Mouse (Mus musculus): ENCODE measurements around the gene Polr2a. TPM values are rescaled to one million over a fixed set of nuclear protein-coding genes. Genes with fewer than 3 reads are reported as not detected.
"Not testable (repeated sequence)": the region's sequence is repeated elsewhere in the genome, so short reads cannot be mapped to it uniquely, and the experiment has no call there.

Gene Polr2a
- total and polyA plus RNA-seq, 2 experiments from 2014 or later = 6.6 to 13.4 TPM

DNA sequence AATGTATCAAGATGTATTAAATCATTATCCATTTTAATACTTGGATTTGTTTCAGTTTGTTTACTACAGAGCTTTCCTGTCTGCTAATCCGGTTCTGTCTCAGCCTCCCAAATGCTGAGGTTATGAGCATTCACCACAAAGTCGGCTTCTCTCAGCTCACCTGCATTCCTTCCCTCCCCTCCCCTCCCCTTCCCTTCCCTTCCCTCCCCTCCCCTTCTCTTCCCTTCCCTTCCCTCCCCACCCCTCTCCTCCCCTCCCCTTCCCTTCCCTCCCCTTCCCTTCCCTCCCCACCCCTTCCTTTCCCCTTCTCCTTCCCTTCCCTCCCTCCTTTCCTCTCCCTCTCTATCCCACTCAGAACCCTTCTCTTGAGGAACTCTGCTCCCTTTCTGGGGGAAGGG is 53.8 kb downstream of the Polr2a start:
- DNase-seq (ENCODE audit: low spot score) (no peak), ATAC-seq (ENCODE audit: insufficient read depth, low read depth) (no peak)
- 36% methylated on average over 2 of the region's 2 CpGs for WGBS
- H3K4me3 ChIP-seq (ENCODE audit: low read depth, low read length) = no peak overlapping the region
- H3K4me1 ChIP-seq (ENCODE audit: control insufficient read depth, insufficient read depth) = peaks cover 13% of the 10 kb centered on the region; the same call in 1 of the 2 replicates
- H3K9ac ChIP-seq (replicated peaks; ENCODE audit: low read depth, low read length) = no peak overlapping the region
- TF ChIP-seq EP300 (IDR thresholded peaks at IDR 0.05; ENCODE audit: low read depth) (no peak), CTCF (IDR thresholded peaks at IDR 0.05; ENCODE audit: low read depth) (no peak)
- H3K4me2 ChIP-seq (ENCODE audit: low read depth, low read length) = no peak overlapping the region
- no peaks in the 10 kb centered on the region for H3K36me3 ChIP-seq (replicated peaks; ENCODE audit: control insufficient read depth, insufficient read depth, low read length)
- no peaks in the 10 kb centered on the region for H3K27me3 ChIP-seq (ENCODE audit: control insufficient read depth, insufficient read depth, low read length)
- H3K27ac ChIP-seq (ENCODE audit: low read depth) = no peak overlapping the region
- H3K9me3 ChIP-seq (replicated peaks; ENCODE audit: control insufficient read depth, low read length) = no peaks in the 10 kb centered on the region

DNA sequence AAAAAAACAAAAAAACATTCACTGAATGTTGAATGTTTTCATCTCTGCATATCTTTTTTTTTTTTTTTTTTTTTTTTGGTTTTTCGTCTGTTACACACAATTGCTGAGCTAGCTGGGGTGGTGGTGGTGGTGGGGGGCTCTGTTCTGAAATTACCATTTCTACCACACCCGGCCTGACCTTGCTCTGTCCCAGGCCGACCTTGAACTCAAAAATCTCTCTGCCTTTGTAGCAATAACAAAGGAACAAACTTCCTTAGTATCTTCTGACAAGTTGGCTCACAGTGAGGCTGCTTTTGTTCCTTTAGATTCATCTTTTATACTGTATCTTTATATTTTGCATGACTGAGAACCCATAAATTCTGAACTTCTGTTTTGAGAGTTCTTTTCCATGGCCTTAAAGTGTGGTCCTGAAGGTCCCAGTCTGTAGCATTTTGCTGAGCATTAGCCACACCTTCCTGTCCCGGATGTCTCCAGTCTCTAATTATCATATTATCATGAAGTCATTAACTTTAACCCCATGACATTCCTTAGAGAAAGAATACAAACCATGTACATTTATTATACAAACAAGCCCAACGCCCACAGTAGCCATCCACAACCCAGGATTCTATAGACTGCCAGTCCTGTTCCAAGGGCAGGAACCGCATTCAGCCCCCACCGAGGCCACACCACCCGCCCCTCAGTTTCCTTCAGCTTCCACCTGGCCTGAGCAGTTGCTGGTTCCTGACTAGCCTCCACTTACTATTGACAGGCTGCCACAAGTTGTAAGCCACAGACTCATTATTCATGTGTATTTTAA is 54.4 kb downstream of the Polr2a start:
- Histone ChIP-seq H3K4me2 (ENCODE audit: low read depth, low read length) (no peak overlapping the region), H3K4me1 (ENCODE audit: control insufficient read depth, insufficient read depth) (peaks cover 15% of the 10 kb centered on the region; the same call in 1 of the 2 replicates), H3K27ac (ENCODE audit: low read depth) (no peak overlapping the region), H3K27me3 (ENCODE audit: control insufficient read depth, insufficient read depth, low read length) (no peaks in the 10 kb centered on the region), H3K4me3 (ENCODE audit: low read depth, low read length) (no peak overlapping the region), H3K9me3 (replicated peaks; ENCODE audit: control insufficient read depth, low read length) (no peaks in the 10 kb centered on the region), H3K9ac (replicated peaks; ENCODE audit: low read depth, low read length) (no peak overlapping the region), H3K36me3 (replicated peaks; ENCODE audit: control insufficient read depth, insufficient read depth, low read length) (no peaks in the 10 kb centered on the region)
- DNase-seq (ENCODE audit: low spot score) = no peak
- WGBS = 56% methylated on average over 8 of the region's 8 CpGs
- no peak for TF ChIP-seq CTCF (IDR thresholded peaks at IDR 0.05; ENCODE audit: low read depth)
- ATAC-seq (ENCODE audit: insufficient read depth, low read depth) = no peak

DNA sequence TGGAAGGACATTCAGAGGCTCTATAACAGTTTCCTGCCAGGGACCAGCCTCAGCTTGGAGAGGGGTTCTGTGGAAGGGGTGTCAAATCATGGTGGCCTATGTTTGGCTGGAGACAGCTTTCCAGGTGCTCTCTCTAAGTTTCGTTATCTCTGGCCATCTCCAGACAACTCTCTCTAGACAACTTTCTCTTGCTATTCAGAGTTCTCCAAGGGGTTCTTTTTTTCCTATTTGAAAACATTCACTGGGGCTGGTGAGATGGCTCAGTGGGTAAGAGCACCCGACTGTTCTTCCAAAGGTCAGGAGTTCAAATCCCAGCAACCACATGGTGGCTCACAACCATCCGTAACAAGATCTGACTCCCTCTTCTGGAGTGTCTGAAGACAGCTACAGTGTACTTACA is 55.1 kb downstream of the Polr2a start:
- not testable (repeated sequence) for H3K27me3 ChIP-seq (ENCODE audit: control insufficient read depth, insufficient read depth, low read length); H3K9me3 ChIP-seq (replicated peaks; ENCODE audit: control insufficient read depth, low read length); H3K36me3 ChIP-seq (replicated peaks; ENCODE audit: control insufficient read depth, insufficient read depth, low read length); H3K4me2 ChIP-seq (ENCODE audit: low read depth, low read length); DNase-seq (ENCODE audit: low spot score); H3K4me3 ChIP-seq (ENCODE audit: low read depth, low read length); ATAC-seq (ENCODE audit: insufficient read depth, low read depth); H3K9ac ChIP-seq (replicated peaks; ENCODE audit: low read depth, low read length); H3K27ac ChIP-seq (ENCODE audit: low read depth)
- WGBS = 91% methylated on average over 2 of the region's 3 CpGs
- peaks cover 15% of the 10 kb centered on the region; the same call in 1 of the 2 replicates for H3K4me1 ChIP-seq (ENCODE audit: control insufficient read depth, insufficient read depth)

DNA sequence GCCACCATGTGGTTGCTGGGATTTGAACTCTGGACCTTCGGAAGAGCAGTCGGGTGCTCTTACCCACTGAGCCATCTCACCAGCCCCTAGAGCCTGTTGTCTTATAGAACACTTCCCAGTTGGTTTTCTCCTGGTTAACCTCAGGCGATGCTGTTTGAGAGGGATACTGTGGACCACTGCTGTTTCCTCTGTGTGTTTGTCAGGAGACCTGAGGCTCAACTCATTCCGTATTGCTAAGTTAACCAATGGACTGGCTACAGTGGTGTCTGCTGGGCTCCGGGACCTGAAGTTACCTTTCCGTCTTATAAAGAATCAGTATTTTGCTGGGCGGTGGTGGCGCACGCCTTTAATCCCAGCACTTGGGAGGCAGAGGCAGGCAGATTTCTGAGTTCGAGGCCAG is 55.6 kb downstream of the Polr2a start:
- peaks cover 15% of the 10 kb centered on the region; the same call in 1 of the 2 replicates for H3K4me1 ChIP-seq (ENCODE audit: control insufficient read depth, insufficient read depth)
- not testable (repeated sequence) for DNase-seq (ENCODE audit: low spot score); ATAC-seq (ENCODE audit: insufficient read depth, low read depth); H3K9me3 ChIP-seq (replicated peaks; ENCODE audit: control insufficient read depth, low read length); H3K4me3 ChIP-seq (ENCODE audit: low read depth, low read length); H3K27ac ChIP-seq (ENCODE audit: low read depth); H3K27me3 ChIP-seq (ENCODE audit: control insufficient read depth, insufficient read depth, low read length); H3K4me2 ChIP-seq (ENCODE audit: low read depth, low read length); H3K36me3 ChIP-seq (replicated peaks; ENCODE audit: control insufficient read depth, insufficient read depth, low read length); H3K9ac ChIP-seq (replicated peaks; ENCODE audit: low read depth, low read length)
- 95% methylated on average over 9 of the region's 10 CpGs for WGBS

DNA sequence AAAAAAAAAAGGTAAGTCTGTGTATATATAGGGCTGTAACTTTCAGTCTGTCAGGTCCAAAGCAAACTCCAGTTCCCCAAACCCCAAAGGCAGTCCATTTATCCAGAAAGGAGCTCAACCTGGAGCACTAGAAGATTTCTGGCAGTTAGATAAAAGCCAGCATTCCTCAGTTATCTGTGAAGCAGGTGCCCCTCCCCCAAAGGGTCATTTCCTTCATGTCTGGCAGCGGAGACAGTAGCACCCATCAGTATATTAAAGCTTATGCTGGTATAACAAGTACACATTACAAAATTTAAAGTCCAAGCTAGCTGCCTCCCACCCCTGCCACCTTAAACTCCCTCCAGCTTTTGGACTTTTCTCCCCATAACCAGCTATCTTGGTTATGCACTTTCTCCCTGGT is 58.8 kb downstream of the Polr2a start:
- ATAC-seq (ENCODE audit: insufficient read depth, low read depth) (no peak), DNase-seq (ENCODE audit: low spot score) (no peak)
- Histone ChIP-seq H3K36me3 (replicated peaks; ENCODE audit: control insufficient read depth, insufficient read depth, low read length) (no peaks in the 10 kb centered on the region), H3K27ac (ENCODE audit: low read depth) (no peak overlapping the region), H3K4me1 (ENCODE audit: control insufficient read depth, insufficient read depth) (peaks cover 9% of the 10 kb centered on the region; the same call in 1 of the 2 replicates), H3K4me3 (ENCODE audit: low read depth, low read length) (no peak overlapping the region), H3K9me3 (replicated peaks; ENCODE audit: control insufficient read depth, low read length) (no peaks in the 10 kb centered on the region), H3K4me2 (ENCODE audit: low read depth, low read length) (no peak overlapping the region), H3K9ac (replicated peaks; ENCODE audit: low read depth, low read length) (no peak overlapping the region), H3K27me3 (ENCODE audit: control insufficient read depth, insufficient read depth, low read length) (no peaks in the 10 kb centered on the region)
- WGBS = 3% methylated on average over 1 of the region's 1 CpGs
- TF ChIP-seq CTCF (IDR thresholded peaks at IDR 0.05; ENCODE audit: low read depth) (no peak), EP300 (IDR thresholded peaks at IDR 0.05; ENCODE audit: low read depth) (no peak)

DNA sequence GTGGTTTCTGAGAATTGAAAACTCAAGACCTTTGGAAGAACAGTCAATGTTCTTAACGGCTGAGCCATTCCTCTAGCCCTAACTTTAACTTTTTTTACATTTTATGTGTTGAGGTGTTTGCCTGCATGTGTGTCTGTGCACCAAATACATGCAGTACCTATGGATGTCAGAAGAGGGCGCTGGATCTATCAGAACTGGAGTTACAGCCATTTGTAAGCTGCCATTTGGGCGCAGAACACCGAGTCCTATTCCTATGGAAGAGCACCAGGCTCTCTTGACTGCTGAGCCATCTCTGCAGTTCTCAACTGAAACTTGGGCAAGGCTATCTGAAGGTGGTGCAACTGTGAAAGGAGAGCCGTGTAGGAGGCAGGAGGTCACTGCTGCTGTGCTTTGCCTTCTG is 59.9 kb downstream of the Polr2a start:
- H3K4me3 ChIP-seq (ENCODE audit: low read depth, low read length) = no peak overlapping the region
- ATAC-seq (ENCODE audit: insufficient read depth, low read depth) = no peak
- H3K9ac ChIP-seq (replicated peaks; ENCODE audit: low read depth, low read length) = no peak overlapping the region
- H3K27ac ChIP-seq (ENCODE audit: low read depth) = no peak overlapping the region
- H3K4me1 ChIP-seq (ENCODE audit: control insufficient read depth, insufficient read depth) = peaks cover 9% of the 10 kb centered on the region; the same call in 1 of the 2 replicates
- H3K36me3 ChIP-seq (replicated peaks; ENCODE audit: control insufficient read depth, insufficient read depth, low read length) = no peaks in the 10 kb centered on the region
- no peak for DNase-seq (ENCODE audit: low spot score)
- no peaks in the 10 kb centered on the region for H3K27me3 ChIP-seq (ENCODE audit: control insufficient read depth, insufficient read depth, low read length)
- no peaks in the 10 kb centered on the region for H3K9me3 ChIP-seq (replicated peaks; ENCODE audit: control insufficient read depth, low read length)
- no peak for TF ChIP-seq EP300 (IDR thresholded peaks at IDR 0.05; ENCODE audit: low read depth)
- no peak for TF ChIP-seq CTCF (IDR thresholded peaks at IDR 0.05; ENCODE audit: low read depth)
- 70% methylated on average over 5 of the region's 5 CpGs for WGBS
- H3K4me2 ChIP-seq (ENCODE audit: low read depth, low read length) = no peak overlapping the region
